Mouse (Mus musculus) MN1 (cell line): ENCODE data around the gene Nipal4.
A peak's percentile ranks its signal among the peaks of the same experiment; 100 is the strongest.
"Not testable (repeated sequence)": the region's sequence is repeated elsewhere in the genome, so short reads cannot be mapped to it uniquely, and the experiment has no call there.

Source experiments
- DNase-seq: peaks from one replicate; pipeline ENCODE4 v3.0.0-alpha.2; 2016; ENCODE audit warnings: low spot score

Gene Nipal4

GRCm38 (mm10) chr11:46165866-46166585 lies at the start of gene Nipal4:
Nipal4 (minus strand) TSS chr11:46166508.
- no peak for DNase-seq

GRCm38 (mm10) chr11:46215354-46215753 lies 49.0 kb upstream of the Nipal4 start:
- DNase-seq: peak; percentile 85

GRCm38 (mm10) chr11:46214368-46215230 lies 48.3 kb upstream of the Nipal4 start:
- DNase-seq: no peak

- no peak for DNase-seq
Measured at GRCm38 (mm10) chr11:46213844-46214243, 47.5 kb upstream of the Nipal4 start.

GRCm38 (mm10) chr11:46211858-46212257 lies 45.5 kb upstream of the Nipal4 start:
- DNase-seq: no peak

- DNase-seq: no peak
Measured at GRCm38 (mm10) chr11:46209884-46210283, 43.6 kb upstream of the Nipal4 start.

GRCm38 (mm10) chr11:46205639-46206409 lies 39.5 kb upstream of the Nipal4 start:
- no peak for DNase-seq

- no peak for DNase-seq
Measured at GRCm38 (mm10) chr11:46204841-46205240, 38.5 kb upstream of the Nipal4 start.

- no peak for DNase-seq
Measured at GRCm38 (mm10) chr11:46202547-46202887, 36.2 kb upstream of the Nipal4 start.

GRCm38 (mm10) chr11:46201636-46202546 lies 35.6 kb upstream of the Nipal4 start:
- DNase-seq: no peak

- no peak for DNase-seq
Measured at GRCm38 (mm10) chr11:46200664-46201063, 34.4 kb upstream of the Nipal4 start.

GRCm38 (mm10) chr11:46194175-46194574 lies 27.9 kb upstream of the Nipal4 start:
- no peak for DNase-seq

GRCm38 (mm10) chr11:46188283-46188682 lies 22.0 kb upstream of the Nipal4 start:
- no peak for DNase-seq

GRCm38 (mm10) chr11:46185486-46185885 lies 19.2 kb upstream of the Nipal4 start:
- DNase-seq: no peak

- no peak for DNase-seq
Measured at GRCm38 (mm10) chr11:46184946-46185345, 18.6 kb upstream of the Nipal4 start.

GRCm38 (mm10) chr11:46182031-46182430 lies 15.7 kb upstream of the Nipal4 start:
- not testable (repeated sequence) for DNase-seq

GRCm38 (mm10) chr11:46177246-46178043 lies 11.1 kb upstream of the Nipal4 start:
- no peak for DNase-seq

GRCm38 (mm10) chr11:46176155-46176554 lies 9.8 kb upstream of the Nipal4 start:
- DNase-seq: no peak

GRCm38 (mm10) chr11:46172128-46172527 lies 5.8 kb upstream of the Nipal4 start:
- DNase-seq: no peak

- no peak for DNase-seq
Measured at GRCm38 (mm10) chr11:46169908-46170307, 3.6 kb upstream of the Nipal4 start.

- no peak for DNase-seq
Measured at GRCm38 (mm10) chr11:46168506-46168905, 2.2 kb upstream of the Nipal4 start.
